Mouse (Mus musculus): ENCODE data around the gene Eif5b.
"Not testable (repeated sequence)": the region's sequence is repeated elsewhere in the genome, so short reads cannot be mapped to it uniquely, and the experiment has no call there.

The Eif5b gene

DNA sequence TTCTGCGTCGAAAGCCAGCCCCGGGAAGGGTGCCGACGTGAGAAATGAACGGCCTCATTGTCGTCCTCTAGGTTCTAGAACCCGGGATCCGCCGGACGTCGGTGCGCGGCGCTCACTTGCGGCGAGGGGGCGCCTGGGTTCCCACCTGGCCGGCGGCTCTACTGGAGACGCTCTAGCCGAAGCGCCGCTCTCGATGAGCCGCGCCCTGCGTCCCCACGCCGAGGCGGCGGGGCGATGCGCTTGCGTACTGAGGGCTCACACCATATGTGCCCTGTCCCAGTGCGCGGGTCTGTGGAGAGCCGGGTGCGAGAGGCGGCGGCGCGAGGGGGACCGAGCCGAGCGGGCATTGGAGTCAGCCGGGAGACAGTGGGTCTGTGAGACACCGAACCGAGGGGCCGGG is at the start of gene Eif5b, which contains the start of gene Txndc9:
TSS of gene Eif5b (plus strand) at position 144 of the 400 bp plus-strand sequence.
TSS of gene Txndc9 (minus strand) at position 27 of the 400 bp plus-strand sequence.
- peak; percentile 92 for DNase-seq (ENCODE audit: low read depth, low spot score)

DNA sequence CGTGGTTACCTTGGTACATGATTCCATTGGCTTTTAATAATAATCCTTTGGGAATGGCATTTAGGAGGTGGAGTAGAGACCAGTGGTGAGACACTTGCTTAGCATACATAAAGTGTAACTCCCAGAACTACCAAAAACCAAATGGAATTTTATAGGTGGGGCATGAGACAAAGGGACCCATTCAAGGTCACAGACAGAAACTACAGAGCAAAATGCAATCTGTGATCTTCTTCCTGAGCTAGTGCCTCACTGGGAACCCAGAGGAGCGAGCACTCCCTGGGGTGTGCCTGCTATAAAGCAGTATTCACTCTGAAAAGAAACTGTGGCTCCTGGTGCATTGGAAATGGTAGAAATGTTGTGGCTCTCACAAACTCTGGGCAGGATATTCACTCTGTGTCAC is 48.9 kb upstream of the Eif5b start:
- no peak for DNase-seq (ENCODE audit: low read depth, low spot score)

DNA sequence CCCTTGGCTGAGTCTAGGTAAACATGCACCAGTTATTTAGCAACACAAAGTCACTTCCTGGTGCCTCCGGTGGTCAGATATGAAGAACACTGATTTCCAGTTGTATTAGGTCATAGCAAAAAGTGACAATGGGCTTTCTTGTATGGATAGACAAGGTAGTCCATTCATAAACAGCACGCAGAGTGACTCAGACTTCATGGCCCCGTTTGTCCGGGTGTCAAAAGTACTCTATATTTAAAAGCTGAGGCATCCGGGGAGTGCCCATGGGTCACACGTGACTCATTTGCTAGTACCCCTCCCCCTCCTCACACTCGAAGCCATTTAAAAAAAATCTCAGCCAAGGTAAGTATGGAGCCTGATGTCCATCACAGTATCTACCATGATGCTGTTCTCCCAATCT is 43.0 kb upstream of the Eif5b start:
- no peak for DNase-seq (ENCODE audit: low read depth, low spot score)

DNA sequence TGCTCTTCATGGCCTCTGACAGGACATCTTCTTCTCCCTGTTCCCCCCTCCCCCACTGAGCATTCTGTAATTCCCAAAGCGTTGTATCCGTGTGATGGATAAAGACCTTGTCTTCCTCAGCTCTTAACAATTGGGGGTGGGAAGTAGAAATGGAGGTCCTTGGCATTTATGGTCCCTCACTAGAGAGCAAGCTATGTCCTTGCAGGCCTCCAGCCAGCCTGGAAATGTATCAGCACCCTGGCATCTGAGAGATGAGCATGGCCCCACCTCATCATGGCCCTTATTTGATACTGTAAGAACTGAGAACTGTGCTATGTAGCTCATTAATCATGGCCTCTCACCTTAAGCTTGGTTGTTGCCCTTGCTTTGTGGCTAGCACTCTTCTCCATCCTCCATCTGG is 42.6 kb upstream of the Eif5b start:
- DNase-seq (ENCODE audit: low read depth, low spot score): no peak

DNA sequence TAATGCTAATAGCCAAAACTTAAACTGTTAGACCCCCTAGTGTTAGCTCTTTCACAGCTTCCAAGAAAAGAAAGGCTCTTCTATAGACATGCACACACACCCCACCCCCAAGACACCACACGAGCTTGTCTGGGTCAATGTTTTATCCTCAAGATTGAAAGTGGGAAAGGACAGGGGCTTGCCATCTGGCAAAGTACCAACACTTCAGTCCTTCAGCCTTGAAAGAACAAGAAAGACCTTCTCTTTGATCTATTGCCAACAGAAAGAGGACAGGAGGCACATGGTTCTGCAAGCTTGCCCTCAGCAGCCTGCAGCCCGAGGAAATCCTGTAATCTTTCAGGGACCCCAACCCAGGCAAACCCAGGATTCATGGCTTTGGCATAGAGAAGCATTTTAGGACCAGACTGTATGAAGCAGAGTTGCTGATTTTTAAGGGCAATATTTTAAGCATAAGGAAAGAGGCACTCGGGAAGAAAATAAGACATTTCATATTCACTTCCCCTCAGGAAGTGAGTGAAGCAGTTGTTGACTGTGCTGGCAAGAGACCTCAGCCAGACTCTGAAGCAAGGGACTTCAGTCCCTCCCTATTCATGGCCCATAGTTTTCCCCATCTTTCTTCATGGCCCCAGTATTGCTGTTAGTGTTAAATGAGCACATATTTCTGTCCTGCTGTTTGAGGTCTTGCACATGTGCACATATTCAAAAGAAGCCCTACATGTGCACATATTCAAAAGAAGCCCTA is 40.9 kb upstream of the Eif5b start:
- DNase-seq (ENCODE audit: low read depth, low spot score): no peak

DNA sequence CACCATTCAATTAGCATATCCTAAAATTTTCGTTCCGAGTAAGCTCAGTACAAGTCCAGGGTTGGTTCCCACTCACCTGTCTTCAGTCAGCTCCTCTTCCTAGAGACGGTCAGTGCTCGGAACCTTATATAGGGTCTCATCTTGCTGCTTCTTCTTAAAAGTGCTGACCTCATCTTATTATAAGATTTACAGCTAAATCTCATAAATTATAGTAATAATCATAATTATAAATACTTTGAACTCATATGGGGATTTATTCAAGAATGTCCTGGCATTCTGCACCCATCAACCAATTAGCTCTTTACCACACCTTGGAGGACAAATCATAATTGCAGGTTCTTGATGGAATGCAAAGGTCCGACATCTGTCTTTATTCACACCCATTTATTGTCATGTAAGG is 40.2 kb upstream of the Eif5b start, which contains the start of gene Lyg1:
TSS of gene Lyg1 (minus strand) at position 101 of the 400 bp plus-strand sequence.
- no peak for DNase-seq (ENCODE audit: low read depth, low spot score)

DNA sequence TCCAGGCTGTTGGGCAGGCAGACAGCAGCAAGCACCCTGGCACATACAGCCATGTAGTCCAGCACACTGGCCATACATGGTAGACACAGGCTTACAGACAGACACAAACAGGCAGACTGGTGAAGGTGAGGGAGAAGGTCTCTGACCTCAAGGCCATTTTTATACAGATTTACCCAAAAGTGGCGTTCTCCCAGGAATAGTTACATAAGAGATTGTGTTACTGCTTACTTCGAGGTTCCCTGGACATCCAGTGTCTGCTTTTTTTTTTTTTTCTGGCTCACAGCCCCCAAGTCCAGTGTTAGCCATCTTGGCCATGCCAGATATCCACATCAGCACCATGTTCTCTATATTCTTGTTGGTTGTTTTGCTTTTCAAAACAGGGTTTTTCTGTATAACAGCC is 39.3 kb upstream of the Eif5b start:
- DNase-seq (ENCODE audit: low read depth, low spot score): no peak

DNA sequence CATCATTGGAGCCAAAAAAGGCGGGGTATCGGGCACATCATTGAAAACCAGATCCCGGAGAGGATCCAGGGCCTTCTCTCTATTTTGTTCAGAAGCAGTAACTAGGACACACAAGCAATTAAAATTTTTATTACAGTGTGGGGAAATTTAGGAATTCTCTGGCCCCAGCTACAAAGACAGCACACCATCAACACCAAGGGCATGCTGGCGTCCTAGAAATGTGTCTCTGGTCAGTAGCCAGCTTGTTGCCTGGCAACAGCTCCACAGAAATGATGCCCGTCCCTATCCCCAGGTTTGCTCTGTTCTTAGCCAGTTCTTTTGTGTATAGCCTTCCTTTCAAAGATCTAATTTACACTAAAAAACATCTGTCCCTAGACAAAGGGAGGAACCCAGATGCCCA is 38.3 kb upstream of the Eif5b start:
- no peak for DNase-seq (ENCODE audit: low read depth, low spot score)

DNA sequence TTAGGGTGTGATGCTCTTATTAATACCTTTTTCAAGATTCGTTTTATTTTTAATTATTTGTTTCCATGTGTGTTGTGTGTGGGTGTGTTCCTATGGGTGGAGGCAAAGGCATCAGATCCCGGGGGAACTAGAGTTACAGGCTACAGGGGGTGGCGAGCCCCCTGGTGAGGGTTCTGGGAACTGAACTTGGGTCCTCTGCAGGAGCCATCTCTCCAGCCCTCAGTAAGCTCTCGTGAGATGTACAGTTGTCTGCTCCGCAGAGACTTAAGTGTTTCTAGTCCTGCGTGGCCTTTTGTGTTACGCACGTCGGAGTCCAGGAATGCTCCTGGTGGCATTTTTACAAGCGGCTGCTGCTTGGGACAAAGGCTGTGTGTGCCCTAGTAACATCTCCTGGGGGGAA is 32.2 kb upstream of the Eif5b start:
- DNase-seq (ENCODE audit: low read depth, low spot score): no peak

DNA sequence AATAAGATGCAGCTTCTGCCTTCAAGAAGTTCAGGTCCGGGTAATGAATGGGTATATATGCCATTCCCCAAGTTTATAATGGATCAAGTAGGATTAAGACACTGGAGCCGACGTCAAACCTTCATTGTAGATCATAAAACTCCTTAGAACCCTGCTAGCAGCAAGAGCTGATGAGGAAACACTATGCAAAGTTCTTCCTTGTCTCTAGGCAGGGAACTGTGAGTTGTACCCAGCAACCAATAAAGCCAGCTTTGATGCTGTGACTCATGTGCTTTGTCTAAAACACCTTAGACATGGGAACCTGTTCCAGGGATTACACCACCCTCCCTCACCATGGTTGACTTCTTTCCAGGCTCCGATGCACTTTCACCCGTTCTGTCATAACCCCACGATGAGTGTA is 29.1 kb upstream of the Eif5b start:
- no peak for DNase-seq (ENCODE audit: low read depth, low spot score)

DNA sequence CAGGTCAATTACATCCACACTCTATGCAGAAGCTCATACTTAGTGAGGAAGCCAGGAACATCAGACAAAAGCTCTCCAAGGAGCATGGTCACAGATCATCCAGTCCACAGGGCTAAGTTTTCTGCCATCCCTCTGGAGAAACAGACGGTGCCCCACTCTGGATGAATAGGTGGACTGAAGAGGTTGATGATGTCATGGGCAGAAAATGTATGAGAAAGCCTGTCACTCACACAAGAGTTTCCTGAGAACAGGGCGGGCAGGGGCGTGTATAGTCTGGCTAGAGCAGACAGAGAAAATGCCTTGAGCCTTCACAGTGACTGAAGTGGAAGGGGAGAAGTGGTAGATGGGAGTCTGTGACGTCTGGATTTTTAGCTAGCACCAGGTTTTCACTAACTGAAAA is 26.3 kb upstream of the Eif5b start:
- DNase-seq (ENCODE audit: low read depth, low spot score): no peak

DNA sequence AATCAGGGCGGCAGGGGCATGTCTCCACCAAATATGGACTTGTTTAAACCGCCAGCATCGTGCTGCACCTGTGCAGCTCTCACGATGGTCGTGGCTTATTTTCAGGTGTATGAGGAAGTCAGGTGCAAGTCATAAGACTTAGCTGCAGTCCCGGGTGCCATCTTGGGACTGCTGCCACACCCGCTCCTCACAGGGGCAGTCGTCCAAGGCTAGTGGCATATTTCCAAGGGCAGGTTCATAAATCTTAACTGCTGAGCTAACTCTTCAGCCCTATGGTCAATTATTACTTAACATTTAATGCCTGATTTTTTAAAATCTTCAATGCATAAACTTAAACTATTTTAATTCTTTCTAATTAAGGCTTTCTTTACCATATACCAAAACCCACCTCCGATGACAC is 21.1 kb upstream of the Eif5b start:
- not testable (repeated sequence) for DNase-seq (ENCODE audit: low read depth, low spot score)

DNA sequence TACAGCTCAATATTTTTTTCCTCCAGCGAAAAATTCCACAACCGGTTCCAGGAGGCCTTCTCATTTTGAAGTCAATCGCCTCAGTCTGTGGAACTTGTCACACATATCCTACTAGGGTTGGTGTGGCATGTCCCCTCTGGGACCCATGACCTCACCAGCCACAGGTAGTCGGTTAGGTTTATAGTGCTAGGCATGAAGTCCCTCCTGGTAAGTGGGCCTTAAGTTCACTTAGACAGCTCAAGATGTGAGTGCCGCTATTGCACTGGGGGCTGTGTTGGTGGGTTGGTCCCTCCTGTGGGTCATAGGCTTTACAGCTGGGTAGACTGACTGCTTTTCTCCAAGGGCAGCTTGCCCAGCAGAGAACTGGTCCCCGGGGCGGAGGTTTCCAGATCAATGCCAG is 20.5 kb upstream of the Eif5b start:
- DNase-seq (ENCODE audit: low read depth, low spot score): no peak

DNA sequence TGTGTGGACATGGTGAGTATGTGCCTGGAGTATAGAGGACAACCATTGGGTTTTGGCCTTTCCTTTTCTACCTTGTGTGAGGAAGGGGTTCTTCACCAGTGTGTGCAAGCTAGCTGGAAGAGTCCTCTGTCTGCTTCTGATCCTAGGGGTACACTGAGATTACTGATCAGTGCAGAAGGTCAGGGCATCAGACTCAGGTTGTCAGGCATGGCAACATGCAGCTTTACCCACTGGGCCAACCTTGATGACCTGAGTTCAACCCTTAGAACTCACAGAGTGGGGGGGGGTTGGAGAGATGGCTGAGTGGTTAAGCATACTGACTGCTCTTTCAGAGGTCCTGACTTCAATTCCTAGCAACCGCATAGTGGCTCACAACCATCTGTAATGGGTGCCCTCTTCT is 13.5 kb upstream of the Eif5b start:
- no peak for DNase-seq (ENCODE audit: low read depth, low spot score)

DNA sequence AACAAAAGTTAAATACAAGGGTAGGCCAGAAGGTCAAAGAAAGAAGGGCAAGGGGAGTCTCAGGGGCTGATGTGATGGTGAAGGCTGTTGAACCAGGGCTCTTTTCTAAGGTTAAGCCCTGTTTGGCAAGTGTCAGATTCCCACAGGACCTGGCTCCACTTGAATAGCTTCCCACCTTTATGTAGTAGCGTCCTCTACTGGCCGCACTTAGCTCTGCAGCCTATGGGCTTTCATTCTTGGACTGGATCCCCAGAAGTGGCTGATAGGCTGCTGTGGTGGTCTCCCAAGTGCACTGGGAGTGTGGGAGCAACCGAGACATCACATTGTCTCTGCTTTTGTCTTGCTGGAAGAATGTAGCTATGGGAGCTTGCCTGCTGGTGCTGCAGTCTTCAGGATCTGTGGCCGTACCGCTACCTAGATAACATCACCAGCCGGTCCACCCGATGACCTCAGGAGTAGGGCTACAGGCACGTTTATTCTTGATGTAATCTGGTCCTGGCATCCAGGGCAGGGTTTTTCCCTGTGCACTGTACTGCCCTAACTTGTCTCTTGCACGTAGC is 12.0 kb upstream of the Eif5b start:
- peak; percentile 9 for DNase-seq (ENCODE audit: low read depth, low spot score)

DNA sequence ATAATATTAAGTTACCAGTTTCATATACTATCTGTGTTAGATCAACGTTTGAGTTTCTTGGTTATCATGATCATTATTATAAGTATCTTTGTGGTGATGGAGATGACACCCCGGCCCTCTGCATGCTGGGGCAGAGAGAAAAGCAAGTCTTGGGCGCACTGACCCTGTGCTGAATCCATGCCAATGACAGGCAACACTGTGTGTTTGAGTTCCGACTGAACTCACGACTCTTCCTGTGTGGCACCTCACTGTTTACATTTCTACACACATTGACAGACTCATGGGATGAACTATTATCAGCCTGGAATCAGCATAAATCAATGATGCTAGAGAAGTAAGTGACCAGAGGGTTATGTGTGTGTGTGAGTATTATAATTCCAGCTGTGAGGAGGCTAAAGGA is 10.0 kb upstream of the Eif5b start:
- no peak for DNase-seq (ENCODE audit: low read depth, low spot score)

DNA sequence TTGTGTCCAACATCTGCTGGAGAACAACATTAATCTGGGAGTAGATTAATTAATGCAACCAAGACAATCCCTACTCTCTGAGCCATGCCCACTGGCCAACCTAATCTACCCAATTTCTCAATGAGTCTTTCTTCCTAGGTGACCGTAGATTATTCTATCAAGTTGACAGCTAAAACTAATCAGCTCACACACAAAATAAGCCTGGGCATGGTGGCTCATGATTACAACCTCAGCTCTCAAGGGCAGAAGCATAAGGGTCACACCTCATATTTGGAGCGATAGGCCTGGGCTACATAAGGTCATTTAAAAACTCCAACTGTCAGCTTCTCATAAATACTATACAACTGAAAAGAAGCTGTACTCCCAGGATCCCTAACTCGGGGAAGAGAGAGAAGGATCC is 1.6 kb upstream of the Eif5b start:
- no peak for DNase-seq (ENCODE audit: low read depth, low spot score)

DNA sequence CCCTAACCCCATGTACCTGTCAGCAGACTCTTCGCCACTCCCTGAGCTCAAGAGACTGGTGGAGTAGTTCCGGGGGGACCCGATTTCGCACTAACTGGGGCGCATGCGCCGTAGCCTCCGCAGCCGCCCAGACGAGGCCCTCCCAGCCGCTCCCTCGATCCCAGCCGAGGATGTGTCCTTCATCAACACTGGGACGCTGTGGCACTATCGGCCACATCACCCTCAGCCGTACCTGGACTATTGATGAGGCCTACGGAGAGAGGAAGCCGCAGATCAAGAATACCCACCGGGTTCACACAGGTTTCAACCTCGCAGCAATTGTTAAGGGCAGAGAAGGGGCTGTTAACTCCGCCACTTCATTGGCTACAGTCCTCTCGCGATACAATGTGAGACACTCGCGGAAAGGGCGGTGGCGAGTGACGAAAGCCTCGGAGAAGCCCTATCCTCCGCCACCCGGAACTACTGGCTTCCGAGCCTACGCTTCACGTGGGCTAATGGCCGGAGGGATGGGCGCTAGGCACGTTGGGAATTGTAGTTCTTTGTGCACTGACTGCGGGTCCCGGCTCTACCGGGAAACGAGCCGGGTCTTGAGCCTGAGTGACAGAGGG is 829 bp upstream of the Eif5b start:
- DNase-seq (ENCODE audit: low read depth, low spot score): peak; percentile 98

DNA sequence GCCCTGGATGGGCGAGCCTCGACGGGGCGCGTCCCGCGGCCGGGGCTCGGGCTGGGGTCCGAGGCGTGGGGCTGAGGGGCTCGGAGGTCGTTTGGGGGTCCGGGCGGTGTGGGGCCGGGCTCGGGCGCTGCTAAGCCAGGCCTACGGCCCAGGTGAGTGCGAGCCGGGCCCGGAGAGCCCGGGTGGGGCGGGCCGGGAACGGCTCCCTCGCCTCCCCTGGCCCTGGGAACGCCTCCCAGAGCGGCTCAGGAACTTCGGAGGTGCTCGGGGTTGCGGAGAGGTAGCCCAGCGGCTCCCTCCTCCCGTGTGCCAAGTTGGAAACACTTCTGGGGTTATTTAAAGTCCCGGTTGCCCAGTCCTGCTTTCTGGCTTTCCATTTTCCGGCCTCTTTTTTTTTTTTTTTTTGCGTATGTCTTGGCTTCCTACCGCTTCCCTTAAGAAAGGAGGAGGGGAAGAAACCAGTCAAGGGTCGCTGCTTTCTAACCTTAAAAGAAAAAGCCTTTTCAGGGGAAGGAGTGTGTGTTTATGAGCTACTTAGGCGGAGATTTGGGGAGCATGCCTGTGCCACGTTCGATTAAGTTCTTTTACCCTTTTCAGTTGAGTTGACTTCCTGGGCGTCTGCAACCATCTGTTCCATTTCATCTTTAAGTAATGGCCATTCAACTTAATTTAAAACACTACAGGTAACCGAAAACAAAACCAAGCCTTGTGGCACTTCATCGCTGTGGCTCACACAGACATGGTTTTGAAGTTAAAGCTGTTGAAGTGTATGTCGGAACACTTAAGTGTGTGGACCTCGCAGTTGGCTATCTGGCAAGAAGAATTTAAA is 775 bp downstream of the Eif5b start:
- peak; percentile 6 for DNase-seq (ENCODE audit: low read depth, low spot score)

DNA sequence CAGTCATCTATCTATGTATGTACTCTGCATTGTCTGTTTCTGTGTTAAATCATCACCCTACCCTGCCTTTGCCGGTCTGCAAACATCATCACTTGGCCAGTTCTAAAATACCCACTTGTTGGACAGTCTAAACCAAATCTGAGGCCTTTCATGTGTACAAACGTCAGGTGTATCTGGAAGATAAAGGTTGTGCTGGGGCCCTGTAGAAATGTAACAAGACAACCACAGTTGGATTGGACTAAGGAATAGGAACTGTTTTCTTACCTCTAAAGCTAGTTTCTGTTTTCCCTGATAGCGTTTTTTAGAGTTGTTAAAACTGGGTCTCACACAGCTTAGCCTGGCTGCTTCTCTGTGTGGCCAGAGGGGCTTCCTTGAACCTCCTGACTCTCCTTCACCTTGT is 1.7 kb downstream of the Eif5b start:
- no peak for DNase-seq (ENCODE audit: low read depth, low spot score)

DNA sequence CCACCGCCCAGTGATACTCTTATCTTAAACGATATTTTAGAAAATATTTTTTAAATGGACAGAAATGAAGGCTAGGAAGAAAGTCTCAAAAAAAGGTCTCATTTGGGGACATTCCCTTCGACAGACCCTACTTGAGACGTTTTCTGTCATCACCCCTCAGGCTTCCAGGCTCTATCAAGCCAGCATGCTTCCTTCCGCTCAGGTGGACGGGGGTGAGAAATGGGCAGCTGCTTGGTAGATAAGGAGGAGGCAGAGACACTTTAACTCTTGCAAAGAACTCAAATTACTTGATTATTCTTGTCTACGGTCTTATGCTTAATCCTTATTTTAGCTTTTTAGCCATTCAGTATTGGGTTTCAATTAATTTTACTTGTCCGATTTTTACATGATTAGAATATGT is 3.0 kb downstream of the Eif5b start:
- DNase-seq (ENCODE audit: low read depth, low spot score): no peak

DNA sequence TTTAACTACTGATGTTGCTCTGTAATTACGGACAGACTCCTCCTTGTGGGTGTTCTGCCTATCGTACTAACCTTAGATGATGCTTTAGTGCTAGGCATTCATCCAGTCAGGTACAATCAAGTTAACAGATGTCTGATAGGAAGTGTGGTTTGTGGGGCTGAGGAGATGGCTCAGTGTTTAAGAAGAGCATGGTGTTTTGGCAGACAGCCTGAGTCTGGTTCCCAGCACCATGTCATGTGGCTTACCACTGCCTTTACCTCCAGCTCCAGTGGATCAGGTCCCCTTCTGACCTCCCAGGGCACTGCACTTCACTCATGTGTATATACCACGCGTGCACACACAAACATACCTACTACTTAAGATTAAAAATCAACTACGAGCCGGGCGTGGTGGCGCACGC is 4.1 kb downstream of the Eif5b start:
- DNase-seq (ENCODE audit: low read depth, low spot score): no peak

Measured in forelimb bud, embryonic 11.5 days (tissue).